Mouse (Mus musculus) subcutaneous adipose tissue, adult 2 months (tissue): ENCODE data around the gene Otor. TPM values are rescaled to one million over a fixed set of nuclear protein-coding genes. Genes with fewer than 3 reads are reported as not detected.

Experiments
- polyA plus RNA-seq: library from polyadenylated mRNA; depleted of rRNA; stranded (reverse); fragments of >200 nt; gene quantifications from 2 replicates; pipeline ENCODE4 v1.2.3, GENCODE M21; 2012; ENCODE audit warnings: low replicate concordance; rRNA removed

Gene Otor
- 0.13 TPM in 1 of 2 replicates, not detected in the other for polyA plus RNA-seq

DNA sequence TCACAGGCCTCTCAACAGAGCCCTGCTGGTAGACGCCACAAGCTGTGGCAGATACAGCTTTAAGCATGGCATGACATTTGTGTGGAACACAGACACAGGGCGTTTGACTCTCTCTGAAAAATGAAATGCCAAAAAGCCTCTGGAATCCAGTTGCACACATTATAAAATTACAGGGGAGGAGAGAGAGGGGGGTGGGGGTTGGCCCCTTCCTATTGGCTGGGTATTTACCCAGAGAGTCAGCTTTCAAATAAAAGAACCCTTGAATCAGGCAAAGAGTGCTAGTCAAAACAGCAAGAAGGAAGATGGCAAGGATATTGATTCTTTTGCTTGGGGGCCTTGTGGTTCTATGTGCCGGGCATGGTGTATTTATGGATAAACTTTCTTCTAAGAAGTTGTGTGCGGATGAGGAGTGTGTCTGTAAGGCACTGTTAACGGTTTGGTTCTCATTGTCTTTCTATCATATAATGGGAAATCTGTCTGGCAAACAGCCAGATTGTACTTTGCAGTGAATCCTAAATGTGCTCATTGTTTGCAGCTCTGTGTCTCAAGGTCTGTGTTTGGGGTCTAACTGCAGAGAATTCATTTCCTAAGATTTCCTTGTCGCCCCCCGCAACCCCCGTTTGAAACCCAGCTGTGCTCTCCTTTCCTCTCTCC lies at the start of gene Otor:
TSS of gene Otor (plus strand) at position 276 of the 654 bp plus-strand sequence.

GRCm38 (mm10) chr2:143062812-143063792 lies 15.2 kb upstream of the Otor start, which contains the start of gene Snrpb2:
Gene Snrpb2 (plus strand): TSS chr2:143063039.

Other genes starting within 250 kb of the Otor start
- gene Kif16b, start 176.9 kb upstream of the Otor start, polyA plus RNA-seq = 10.3 and 12.8 TPM in 2 replicates
- 4.2 and 6.3 TPM in 2 replicates for gene Snrpb2, start 15.4 kb upstream of the Otor start, polyA plus RNA-seq